Mouse (Mus musculus) midbrain, embryonic 14.5 days (tissue): Measurements from ENCODE around the gene Pde9a. TPM values are rescaled to one million over a fixed set of nuclear protein-coding genes. Genes with fewer than 3 reads are reported as not detected.

Experiments used
- ATAC-seq: fragments of 200-750 bp; cut with Nextera tagmentation; 2 replicates; pipeline ENCODE4 v1.8.0; 2017; ENCODE audit warnings: moderate number of reproducible peaks, moderate library complexity; ENCODE audit not compliant: low FRiP score, low TSS enrichment
- DNase-seq: peaks from one replicate; pipeline ENCODE4 v3.0.0-alpha.2; 2015
- H3K27ac ChIP-seq: fragments of 300-500 bp; sonication (generic); replicated peaks from 2 replicates; pipeline ENCODE4 v1.5.1; 2014; ENCODE audit warnings: mild to moderate bottlenecking, low read depth, low read length, moderate library complexity
- H3K27me3 ChIP-seq: fragments of 300-500 bp; sonication (generic); 2 replicates; pipeline ENCODE4 v1.6.1; 2014; ENCODE audit warnings: low read length, control low read depth, mixed read lengths; ENCODE audit not compliant: control insufficient read depth, insufficient read depth
- H3K36me3 ChIP-seq: fragments of 300-500 bp; sonication (generic); 2 replicates; pipeline ENCODE4 v1.6.1; 2014; ENCODE audit warnings: low read length, control low read depth; ENCODE audit not compliant: control insufficient read depth, insufficient read depth
- H3K4me1 ChIP-seq: fragments of 300-500 bp; sonication (generic); 2 replicates; pipeline ENCODE4 v1.6.1; 2014; ENCODE audit warnings: mild to moderate bottlenecking, antibody characterized with exemption, low read length, control low read depth; ENCODE audit not compliant: control insufficient read depth, insufficient read depth
- H3K4me2 ChIP-seq: fragments of 300-500 bp; sonication (generic); 2 replicates; pipeline ENCODE4 v1.6.1; 2014; ENCODE audit warnings: mild to moderate bottlenecking, low read length, moderate library complexity
- H3K4me3 ChIP-seq: fragments of 300-500 bp; sonication (generic); replicated peaks from 2 replicates; pipeline ENCODE4 v1.5.1; 2014; ENCODE audit warnings: low read depth, low read length
- H3K9ac ChIP-seq: fragments of 300-500 bp; sonication (generic); replicated peaks from 2 replicates; pipeline ENCODE4 v1.6.1; 2014; ENCODE audit warnings: mild to moderate bottlenecking, low read length, moderate library complexity
- H3K9me3 ChIP-seq: fragments of 300-500 bp; sonication (generic); 2 replicates; pipeline ENCODE4 v1.6.1; 2016; ENCODE audit warnings: low read length, control low read depth, mixed read lengths; ENCODE audit not compliant: control insufficient read depth
- WGBS: fragments of 180-500 bp; shearing (Covaris S2); extraction: QIAGEN DNeasy Blood & Tissue Kit; methylation state at CpG from one replicate; pipeline ENCODE4 v1.1.7; 2014; 5-methylcytosine and 5-hydroxymethylcytosine counted together
- polyA plus RNA-seq: library from polyadenylated mRNA; unstranded; fragments of >200 nt; fragmentation: Nextera tagmentation; extraction: Ambion mirVana; gene quantifications from 2 replicates; pipeline ENCODE4 v1.2.1, GENCODE M21; 2014

Pde9a gene
- polyA plus RNA-seq, 1 experiment from 2014 or later: 36.5 TPM

DNA sequence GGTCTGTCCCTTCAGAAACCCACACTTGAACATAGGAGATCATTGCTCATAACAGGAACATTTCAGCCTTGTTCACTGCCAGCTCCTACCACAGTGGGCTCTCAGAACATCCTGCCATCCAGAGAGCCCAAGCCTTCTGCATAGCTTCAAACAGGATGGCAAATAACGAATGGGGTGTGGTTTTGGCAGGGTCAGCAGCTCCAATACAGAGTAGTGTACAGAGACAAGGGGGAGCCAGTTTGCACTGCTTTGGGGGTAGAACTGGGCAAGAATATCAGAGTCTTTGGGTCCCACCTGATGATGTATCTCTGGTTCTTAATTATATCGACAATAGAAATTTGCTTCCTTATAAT lies 33.6 kb downstream of the Pde9a start:
- Histone ChIP-seq H3K27me3 (no peaks in the 10 kb centered on the region), H3K4me3 (no peak overlapping the region), H3K9ac (no peak overlapping the region), H3K4me2 (no peak overlapping the region), H3K36me3 (peaks cover 49% of the 10 kb centered on the region), H3K4me1 (peaks cover 7% of the 10 kb centered on the region; the same call in 1 of the 2 replicates), H3K9me3 (no peaks in the 10 kb centered on the region), H3K27ac (no peak overlapping the region)
- ATAC-seq (no peak), DNase-seq (no peak)
- 79% methylated on average over 2 of the region's 2 CpGs for WGBS

DNA sequence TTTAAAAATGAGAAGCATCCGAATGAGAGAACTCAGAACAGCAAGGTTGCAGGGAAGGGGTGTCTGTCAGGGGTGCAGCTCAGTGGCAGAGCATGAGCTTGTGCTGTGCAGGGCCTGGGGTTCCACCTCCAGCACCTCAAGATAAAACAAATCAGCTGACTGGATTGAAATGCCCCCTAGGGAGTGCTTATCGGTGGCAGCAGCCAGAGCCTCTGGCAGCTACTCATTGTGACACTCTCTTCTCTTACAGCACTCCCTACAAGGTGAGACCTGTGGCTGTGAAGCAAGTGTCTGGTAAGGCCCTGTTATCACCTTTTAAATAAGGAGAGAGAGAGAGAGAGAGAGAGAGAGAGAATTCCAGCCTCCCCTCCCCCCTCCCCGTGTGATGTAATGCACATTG lies 34.0 kb downstream of the Pde9a start:
- Histone ChIP-seq H3K27me3 (no peaks in the 10 kb centered on the region), H3K27ac (peak overlapping the region; percentile 37; the same call in 1 of the 2 replicates), H3K4me2 (no peak overlapping the region), H3K9me3 (no peaks in the 10 kb centered on the region), H3K4me3 (no peak overlapping the region), H3K4me1 (peaks cover 10% of the 10 kb centered on the region; the same call in 1 of the 2 replicates), H3K9ac (no peak overlapping the region), H3K36me3 (peaks cover 45% of the 10 kb centered on the region)
- 52% methylated on average over 3 of the region's 3 CpGs for WGBS
- peak; percentile 39 for DNase-seq
- no peak for ATAC-seq

- DNase-seq (no peak), ATAC-seq (no peak)
- no peak overlapping the region for H3K27ac ChIP-seq
- no peak overlapping the region for H3K4me3 ChIP-seq
- H3K36me3 ChIP-seq: peaks cover 38% of the 10 kb centered on the region
- H3K27me3 ChIP-seq: no peaks in the 10 kb centered on the region
- H3K9ac ChIP-seq: no peak overlapping the region
- H3K4me2 ChIP-seq: no peak overlapping the region
- no peaks in the 10 kb centered on the region for H3K9me3 ChIP-seq
- WGBS: 90% methylated on average over 16 of the region's 16 CpGs
- peaks cover 11% of the 10 kb centered on the region for H3K4me1 ChIP-seq
These were observed 34.6 kb downstream of the Pde9a start for GRCm38 (mm10) chr17:31420658-31421057.

DNA sequence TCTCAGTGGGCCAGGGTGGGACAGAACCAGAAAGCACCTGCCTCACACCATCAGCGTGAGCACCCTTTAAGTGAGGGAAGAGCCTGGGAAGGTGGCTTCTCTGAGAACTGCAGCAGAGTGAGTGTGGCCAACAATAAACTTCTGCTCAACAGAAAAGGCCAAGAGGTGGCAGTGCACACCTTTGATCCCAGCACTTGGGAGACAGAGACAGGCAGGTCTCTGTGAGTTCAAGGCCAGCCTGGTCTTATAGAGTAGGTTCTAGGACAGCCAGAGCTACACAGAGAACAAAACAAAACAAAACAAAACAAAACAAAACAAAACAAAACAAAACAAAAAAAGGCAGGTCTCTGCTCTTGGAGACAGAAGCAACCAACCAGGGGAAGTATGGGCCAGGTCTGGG lies 36.4 kb downstream of the Pde9a start:
- WGBS: 100% methylated on average over 1 of the region's 1 CpGs
- H3K4me3 ChIP-seq: no peak overlapping the region
- ATAC-seq (no peak), DNase-seq (no peak)
- peaks cover 21% of the 10 kb centered on the region for H3K36me3 ChIP-seq
- no peaks in the 10 kb centered on the region for H3K27me3 ChIP-seq
- H3K27ac ChIP-seq: no peak overlapping the region
- no peaks in the 10 kb centered on the region for H3K9me3 ChIP-seq
- no peak overlapping the region for H3K9ac ChIP-seq
- H3K4me1 ChIP-seq: peaks cover 15% of the 10 kb centered on the region
- H3K4me2 ChIP-seq: no peak overlapping the region

GRCm38 (mm10) chr17:31423020-31423419 lies 37.0 kb downstream of the Pde9a start:
- ATAC-seq (no peak), DNase-seq (no peak)
- Histone ChIP-seq H3K36me3 (peaks cover 18% of the 10 kb centered on the region), H3K27ac (no peak overlapping the region), H3K4me3 (no peak overlapping the region), H3K4me2 (no peak overlapping the region), H3K4me1 (peaks cover 15% of the 10 kb centered on the region), H3K27me3 (no peaks in the 10 kb centered on the region), H3K9me3 (no peaks in the 10 kb centered on the region), H3K9ac (no peak overlapping the region)
- 61% methylated on average over 2 of the region's 2 CpGs for WGBS

DNA sequence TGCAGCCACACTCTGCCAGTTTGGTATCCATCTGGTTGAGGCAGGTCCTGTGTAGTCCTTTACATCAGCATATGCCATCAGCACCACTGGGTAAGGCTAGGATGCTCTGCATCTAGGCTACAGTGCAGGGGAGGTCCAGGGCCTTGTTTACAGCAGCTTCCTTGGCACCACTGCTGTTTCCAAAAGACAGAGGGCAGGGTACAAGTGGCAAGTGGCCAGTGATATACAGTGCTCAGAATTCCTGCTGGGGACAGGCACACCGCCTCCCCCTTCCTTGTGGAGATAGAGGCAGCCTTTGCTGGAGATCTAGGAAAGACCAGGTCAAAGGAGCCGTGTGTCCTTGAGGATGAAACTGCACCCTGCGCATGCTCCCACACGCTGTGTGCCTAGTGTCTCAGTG lies 38.3 kb downstream of the Pde9a start:
- Histone ChIP-seq H3K9ac (no peak overlapping the region), H3K4me3 (no peak overlapping the region), H3K4me2 (no peak overlapping the region), H3K27me3 (no peaks in the 10 kb centered on the region), H3K27ac (no peak overlapping the region; the same call in 1 of the 2 replicates), H3K4me1 (peaks cover 15% of the 10 kb centered on the region), H3K9me3 (0 out of 2 replicates have a peak, but pooled peaks cover 4% of the 10 kb centered on the region), H3K36me3 (peaks cover 16% of the 10 kb centered on the region)
- ATAC-seq (no peak), DNase-seq (no peak)
- 86% methylated on average over 4 of the region's 4 CpGs for WGBS

GRCm38 (mm10) chr17:31424798-31425197 lies 38.8 kb downstream of the Pde9a start:
- Histone ChIP-seq H3K27ac (no peak overlapping the region; the same call in 1 of the 2 replicates), H3K4me3 (no peak overlapping the region), H3K9me3 (0 out of 2 replicates have a peak, but pooled peaks cover 4% of the 10 kb centered on the region), H3K9ac (no peak overlapping the region), H3K4me1 (peaks cover 15% of the 10 kb centered on the region), H3K36me3 (peaks cover 18% of the 10 kb centered on the region), H3K27me3 (no peaks in the 10 kb centered on the region), H3K4me2 (no peak overlapping the region)
- 30% methylated on average over 8 of the region's 8 CpGs for WGBS
- ATAC-seq (no peak), DNase-seq (peak; percentile 41)

DNA sequence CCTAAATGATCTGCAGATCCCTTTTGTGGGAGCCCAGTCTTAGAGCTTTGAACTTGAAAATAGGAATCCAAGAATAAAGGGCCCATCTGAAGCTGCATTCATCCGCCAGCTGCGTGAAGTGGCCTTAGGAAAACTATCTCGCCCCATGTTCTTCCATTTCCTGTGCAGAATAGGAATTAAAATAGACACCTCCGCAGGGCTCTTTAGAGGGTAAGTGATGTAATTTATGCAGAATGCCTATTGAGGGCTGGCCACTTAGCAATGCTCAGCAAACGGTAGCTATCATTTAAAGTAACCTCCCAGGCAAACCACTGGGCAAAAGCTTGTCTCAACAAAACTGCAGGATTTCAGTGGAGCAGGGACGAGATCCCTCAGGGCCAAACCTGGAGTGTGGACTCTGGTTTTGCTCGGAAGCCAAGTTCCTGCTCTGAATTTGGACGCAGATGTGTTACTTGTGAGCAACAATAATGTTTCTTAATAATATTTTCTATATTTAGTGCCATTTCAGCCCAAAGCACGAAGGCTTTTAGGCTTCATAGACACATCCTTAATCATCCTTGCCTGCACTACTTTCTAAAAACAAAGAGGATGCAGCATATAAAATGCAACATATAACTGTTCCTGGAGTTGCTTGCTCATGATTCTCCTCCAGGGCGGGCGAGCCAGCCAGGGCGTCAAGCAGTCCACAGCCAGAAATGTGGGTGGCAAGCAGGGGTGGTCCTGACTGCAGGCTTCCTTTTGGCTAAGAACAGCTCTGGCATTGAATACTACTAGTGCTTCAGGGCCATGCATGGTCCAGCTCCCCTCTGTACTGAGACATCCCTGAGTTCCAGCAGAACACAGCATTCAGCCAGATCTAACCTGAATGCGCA lies 40.1 kb downstream of the Pde9a start:
- peak; percentile 31 for DNase-seq
- Histone ChIP-seq H3K4me3 (no peak overlapping the region), H3K27ac (0 out of 2 replicates have a peak overlapping the region, but pooled peaks have one; percentile 20), H3K4me2 (no peak overlapping the region), H3K9me3 (0 out of 2 replicates have a peak, but pooled peaks cover 4% of the 10 kb centered on the region), H3K4me1 (peaks cover 12% of the 10 kb centered on the region), H3K9ac (no peak overlapping the region), H3K27me3 (no peaks in the 10 kb centered on the region), H3K36me3 (peaks cover 19% of the 10 kb centered on the region)
- no peak for ATAC-seq
- WGBS: 62% methylated on average over 13 of the region's 13 CpGs

DNA sequence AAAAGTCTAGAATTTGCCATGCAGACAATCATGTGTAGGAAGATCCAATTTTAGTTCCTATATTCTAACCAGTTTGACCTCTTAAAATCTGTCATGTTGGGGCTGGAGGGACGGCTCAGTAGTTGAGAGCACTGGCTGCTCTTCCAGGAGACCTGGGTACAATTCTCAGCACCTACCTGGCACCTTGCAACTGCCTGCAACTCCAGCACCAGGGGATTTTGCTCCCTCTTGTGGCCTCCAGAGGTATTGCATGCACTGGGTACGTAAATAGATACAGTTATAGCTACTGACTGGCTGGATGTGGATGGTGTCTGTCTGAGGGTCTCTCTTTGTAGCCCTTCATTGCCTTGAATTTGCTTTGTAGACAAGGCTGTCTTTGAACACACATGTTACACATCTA lies 43.4 kb downstream of the Pde9a start:
- Histone ChIP-seq H3K36me3 (peaks cover 8% of the 10 kb centered on the region; the same call in 1 of the 2 replicates), H3K4me1 (peaks cover 20% of the 10 kb centered on the region), H3K9ac (no peak overlapping the region), H3K4me2 (no peak overlapping the region), H3K27me3 (peaks cover 7% of the 10 kb centered on the region), H3K27ac (no peak overlapping the region), H3K9me3 (0 out of 2 replicates have a peak, but pooled peaks cover 4% of the 10 kb centered on the region), H3K4me3 (no peak overlapping the region)
- DNase-seq: no peak
- 97% methylated on average over 2 of the region's 2 CpGs for WGBS
- no peak for ATAC-seq
